Mouse (Mus musculus) telencephalon, adult 2 months (tissue): ENCODE results near the gene Megf11.
"Not testable (repeated sequence)": the region's sequence is repeated elsewhere in the genome, so short reads cannot be mapped to it uniquely, and the experiment has no call there.

ENCODE experiments used
- DNase-seq: peaks from one replicate; pipeline ENCODE4 v3.0.0-alpha.2; 2011; ENCODE audit warnings: low read depth, low spot score

The Megf11 gene

GRCm38 (mm10) chr9:64645462-64645861 is 260.0 kb downstream of the Megf11 start:
- DNase-seq = no peak

- no peak for DNase-seq
Measured at GRCm38 (mm10) chr9:64649393-64649792, 264.0 kb downstream of the Megf11 start.

GRCm38 (mm10) chr9:64649892-64650291 is 264.5 kb downstream of the Megf11 start:
- no peak for DNase-seq

GRCm38 (mm10) chr9:64651181-64651580 is 265.8 kb downstream of the Megf11 start:
- DNase-seq = no peak

GRCm38 (mm10) chr9:64651689-64652088 is 266.3 kb downstream of the Megf11 start:
- no peak for DNase-seq

GRCm38 (mm10) chr9:64652138-64652537 is 266.7 kb downstream of the Megf11 start:
- no peak for DNase-seq

- DNase-seq = no peak
Measured at GRCm38 (mm10) chr9:64652841-64653361, 267.5 kb downstream of the Megf11 start.

- DNase-seq = no peak
Measured at GRCm38 (mm10) chr9:64654723-64655122, 269.3 kb downstream of the Megf11 start.

- no peak for DNase-seq
Measured at GRCm38 (mm10) chr9:64656613-64657012, 271.2 kb downstream of the Megf11 start.

- DNase-seq = no peak
Measured at GRCm38 (mm10) chr9:64660222-64660621, 274.8 kb downstream of the Megf11 start.

- DNase-seq = no peak
Measured at GRCm38 (mm10) chr9:64664612-64665011, 279.2 kb downstream of the Megf11 start.

GRCm38 (mm10) chr9:64666549-64666948 is 281.1 kb downstream of the Megf11 start:
- DNase-seq = no peak

- no peak for DNase-seq
Measured at GRCm38 (mm10) chr9:64667513-64667912, 282.1 kb downstream of the Megf11 start.

GRCm38 (mm10) chr9:64668001-64668400 is 282.6 kb downstream of the Megf11 start:
- no peak for DNase-seq

- not testable (repeated sequence) for DNase-seq
Measured at GRCm38 (mm10) chr9:64671341-64672319, 286.2 kb downstream of the Megf11 start.

- DNase-seq = no peak
Measured at GRCm38 (mm10) chr9:64687122-64688014, 301.9 kb downstream of the Megf11 start.

GRCm38 (mm10) chr9:64688015-64688394 is 302.6 kb downstream of the Megf11 start:
- no peak for DNase-seq

- no peak for DNase-seq
Measured at GRCm38 (mm10) chr9:64690771-64691170, 305.3 kb downstream of the Megf11 start.

- DNase-seq = no peak
Measured at GRCm38 (mm10) chr9:64691176-64691575, 305.8 kb downstream of the Megf11 start.

GRCm38 (mm10) chr9:64693094-64693493 is 307.7 kb downstream of the Megf11 start:
- no peak for DNase-seq

GRCm38 (mm10) chr9:64695266-64695665 is 309.8 kb downstream of the Megf11 start:
- DNase-seq = no peak

GRCm38 (mm10) chr9:64696404-64696803 is 311.0 kb downstream of the Megf11 start:
- no peak for DNase-seq
